Mouse (Mus musculus): ENCODE measurements around the gene Vps37b. TPM values are rescaled to one million over a fixed set of nuclear protein-coding genes. Genes with fewer than 3 reads are reported as not detected.

Gene Vps37b
- polyA plus RNA-seq (2014; fragmentation: Illumina TruSeq; extraction: RNeasy Lipid Tissue Mini Kit (QIAGEN cat#74804); ENCODE audit: low read depth, low replicate concordance): 35.3 TPM

DNA sequence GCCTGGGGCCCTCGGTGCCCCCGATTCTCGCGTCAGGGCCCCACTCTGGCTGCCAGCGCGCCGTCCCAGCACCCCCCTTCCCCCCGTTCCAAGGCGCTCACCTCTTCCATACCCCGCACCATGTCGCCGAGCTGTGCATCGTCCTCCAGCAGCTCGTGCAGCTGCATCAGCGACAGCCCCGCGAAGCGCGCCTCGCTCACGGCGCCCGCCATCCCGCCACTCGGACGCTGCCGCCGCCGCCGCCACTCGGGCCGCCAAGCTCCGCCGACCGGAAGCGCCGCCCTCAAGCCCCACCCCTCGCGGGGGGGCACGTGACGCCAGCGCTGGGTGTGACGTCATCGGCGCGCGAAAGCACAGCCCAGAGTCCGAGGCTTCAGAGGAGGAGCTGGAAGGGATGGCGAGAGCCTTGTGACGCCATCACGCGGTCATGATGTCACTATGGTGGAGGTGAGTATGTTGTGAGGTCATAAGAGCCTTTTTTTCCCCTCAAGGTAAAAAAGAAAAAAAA is at the start of gene Vps37b:
Gene Vps37b (minus strand): TSS at position 270 of the 508 bp plus-strand sequence.

DNA sequence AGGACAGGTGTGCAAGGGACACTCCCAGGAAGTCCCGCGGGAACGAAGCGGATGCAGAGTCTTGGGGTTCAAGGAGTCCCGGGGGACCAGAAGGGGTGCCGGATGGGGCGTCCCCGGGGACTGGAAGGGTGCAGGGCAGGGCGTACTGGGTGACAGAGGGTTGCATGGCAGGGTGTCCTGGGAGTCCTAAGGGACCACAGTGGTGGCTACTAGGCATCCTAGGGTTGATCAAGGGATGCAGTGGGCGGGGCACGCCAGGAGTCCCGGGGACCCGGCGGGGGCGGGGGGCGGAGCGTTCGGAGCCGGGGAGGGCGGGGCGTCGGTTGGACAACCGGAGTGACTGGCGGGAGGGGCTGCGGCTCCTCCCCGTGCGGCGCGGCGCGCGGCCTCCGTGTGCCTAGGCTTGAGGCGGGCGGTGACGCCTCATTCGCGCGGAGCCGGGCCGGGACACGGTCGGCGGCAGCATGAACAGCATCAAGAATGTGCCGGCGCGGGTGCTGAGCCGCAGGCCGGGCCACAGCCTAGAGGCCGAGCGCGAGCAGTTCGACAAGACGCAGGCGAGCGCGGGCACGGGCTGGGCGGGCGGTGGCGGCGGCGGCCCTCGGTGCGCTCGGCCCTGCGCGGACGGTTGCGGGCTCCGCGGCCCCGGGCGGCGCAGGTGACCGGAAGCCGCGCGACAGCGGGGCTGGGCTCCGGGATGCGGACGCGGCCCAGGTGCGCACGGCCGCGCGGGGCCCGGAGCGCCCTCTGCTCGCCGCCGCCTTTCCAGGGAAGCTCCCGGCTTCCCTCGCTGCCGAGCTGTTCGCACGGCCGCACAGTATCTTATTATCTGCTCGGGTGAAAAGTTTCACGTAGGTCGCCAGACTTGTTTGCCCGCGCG is 58.5 kb downstream of the Vps37b start, which contains the start of gene Hip1r:
Gene Hip1r (plus strand): TSS at position 330 of the 880 bp plus-strand sequence.

Other genes with a start within 250 kb of the Vps37b start
- 8.4 TPM for gene Hcar2, start 166.8 kb downstream of the Vps37b start, polyA plus RNA-seq (2014; fragmentation: Illumina TruSeq; extraction: RNeasy Lipid Tissue Mini Kit (QIAGEN cat#74804); ENCODE audit: low read depth, low replicate concordance)
- gene Hcar1, start 152.2 kb downstream of the Vps37b start, polyA plus RNA-seq (2014; fragmentation: Illumina TruSeq; extraction: RNeasy Lipid Tissue Mini Kit (QIAGEN cat#74804); ENCODE audit: low read depth, low replicate concordance): 29.5 TPM
- 59.7 TPM for gene Denr, start 125.1 kb downstream of the Vps37b start, polyA plus RNA-seq (2014; fragmentation: Illumina TruSeq; extraction: RNeasy Lipid Tissue Mini Kit (QIAGEN cat#74804); ENCODE audit: low read depth, low replicate concordance)
- 1.4 TPM for gene Gm43518, start 104.9 kb downstream of the Vps37b start, polyA plus RNA-seq (2014; fragmentation: Illumina TruSeq; extraction: RNeasy Lipid Tissue Mini Kit (QIAGEN cat#74804); ENCODE audit: low read depth, low replicate concordance)
- 16.7 TPM for gene Ccdc62, start 101.6 kb downstream of the Vps37b start, polyA plus RNA-seq (2014; fragmentation: Illumina TruSeq; extraction: RNeasy Lipid Tissue Mini Kit (QIAGEN cat#74804); ENCODE audit: low read depth, low replicate concordance)
- 79.1 TPM for gene Hip1r, start 58.6 kb downstream of the Vps37b start, polyA plus RNA-seq (2014; fragmentation: Illumina TruSeq; extraction: RNeasy Lipid Tissue Mini Kit (QIAGEN cat#74804); ENCODE audit: low read depth, low replicate concordance)
- 27.6 TPM for gene Abcb9, start 63.5 kb upstream of the Vps37b start, polyA plus RNA-seq (2014; fragmentation: Illumina TruSeq; extraction: RNeasy Lipid Tissue Mini Kit (QIAGEN cat#74804); ENCODE audit: low read depth, low replicate concordance)
- gene Ogfod2, start 80.0 kb upstream of the Vps37b start, polyA plus RNA-seq (2014; fragmentation: Illumina TruSeq; extraction: RNeasy Lipid Tissue Mini Kit (QIAGEN cat#74804); ENCODE audit: low read depth, low replicate concordance): 32.1 TPM
- 51.2 TPM for gene Arl6ip4, start 83.8 kb upstream of the Vps37b start, polyA plus RNA-seq (2014; fragmentation: Illumina TruSeq; extraction: RNeasy Lipid Tissue Mini Kit (QIAGEN cat#74804); ENCODE audit: low read depth, low replicate concordance)
- gene Pitpnm2, start 217.5 kb upstream of the Vps37b start, polyA plus RNA-seq (2014; fragmentation: Illumina TruSeq; extraction: RNeasy Lipid Tissue Mini Kit (QIAGEN cat#74804); ENCODE audit: low read depth, low replicate concordance): 24.4 TPM

Measured in adipose tissue, adult 10 weeks (tissue).